ENCODE assay signal across 28 mouse cellular contexts in genomic region chr15:87890903-87891302, GRCm38 (mm10).
DNase-seq lines count a peak whose midpoint lies in the region; ATAC-seq and TF ChIP-seq lines count a peak whose summit lies in the region.
"Had no signal": no experiment of that assay in that cellular context is flagged by ENCODE, and none has a peak within 500 bp of the region (broad histone marks: within the 10 kb centered on the region; RNA-seq: fewer than 3 reads in every experiment).

No protein-coding gene starts in this region.

- H3K9me3 ChIP-seq in forebrain, postnatal 0 days (ENCODE audit: low read length) = no peaks in the 10 kb centered on the region
- no peaks in the 10 kb centered on the region; the same call in 1 of the 2 replicates for H3K9me3 ChIP-seq in forebrain, embryonic 11.5 days (ENCODE audit: control insufficient read depth, low read length)
- H3K9me3 ChIP-seq: embryonic facial prominence, embryonic 10.5 days; embryonic facial prominence, embryonic 13.5 days; forebrain, embryonic 13.5 days; heart, embryonic 10.5 days had no signal

- H3K9ac ChIP-seq in forebrain, postnatal 0 days = no peak overlapping the region
- H3K9ac ChIP-seq in forebrain, embryonic 11.5 days (ENCODE audit: low read length) = no peak overlapping the region
- H3K9ac ChIP-seq: embryonic facial prominence, embryonic 13.5 days; forebrain, embryonic 13.5 days; heart, embryonic 13.5 days; hindbrain, embryonic 14.5 days had no signal

- intact Hi-C loops in gastrocnemius, adult 2 months (cut with DNase I) = no loop called here

- H3K36me3 ChIP-seq in forebrain, postnatal 0 days (ENCODE audit: insufficient read depth) = no peaks in the 10 kb centered on the region
- H3K36me3 ChIP-seq in forebrain, embryonic 11.5 days (ENCODE audit: control insufficient read depth, insufficient read depth, low read length) = no peaks in the 10 kb centered on the region
- H3K36me3 ChIP-seq: embryonic facial prominence, embryonic 10.5 days; embryonic facial prominence, embryonic 13.5 days; heart, embryonic 10.5 days; heart, embryonic 13.5 days had no signal

- ATAC-seq in forebrain, postnatal 0 days = peak; percentile 53; the same call in 1 of the 2 replicates
- ATAC-seq in forebrain, embryonic 11.5 days (replicated peaks; ENCODE audit: low FRiP score) = no peak
- ATAC-seq: activated CD4-positive, CD25-positive, alpha-beta regulatory T cell, adult 4 months; forebrain, embryonic 13.5 days; forebrain, embryonic 16.5 days; hindbrain, postnatal 0 days; inflammation-experienced regulatory T-cells, adult 6 months had no signal

- 66% methylated on average over 5 of the region's 5 CpGs for WGBS in forebrain, postnatal 0 days
- WGBS in forebrain, embryonic 11.5 days = 87% methylated on average over 5 of the region's 5 CpGs

- H3K27ac ChIP-seq in forebrain, postnatal 0 days (ENCODE audit: low read depth, low read length) = no peak overlapping the region
- no peak overlapping the region for H3K27ac ChIP-seq in forebrain, embryonic 11.5 days (ENCODE audit: low read depth, low read length)
- H3K27ac ChIP-seq in layer of hippocampus, adult 2 months = no peak overlapping the region
- H3K27ac ChIP-seq in gastrocnemius, adult 2 months = no peak overlapping the region
- H3K27ac ChIP-seq: embryonic facial prominence, embryonic 10.5 days; embryonic facial prominence, embryonic 13.5 days; forebrain, embryonic 13.5 days; heart, adult 2 months; heart, embryonic 10.5 days; heart, embryonic 13.5 days; hindbrain, embryonic 14.5 days; hindbrain, postnatal 0 days had no signal

- no peak for TF ChIP-seq CTCF in forebrain, postnatal 0 days (IDR thresholded peaks at IDR 0.05; ENCODE audit: low read depth)
- no peak for TF ChIP-seq CTCF in layer of hippocampus, adult 2 months (conservative IDR thresholded peaks at IDR 0.05)
- no peak for TF ChIP-seq CTCF in gastrocnemius, adult 2 months (IDR thresholded peaks at IDR 0.05)

- no peaks in the 10 kb centered on the region for H3K4me1 ChIP-seq in forebrain, postnatal 0 days (ENCODE audit: insufficient read depth)
- no peaks in the 10 kb centered on the region for H3K4me1 ChIP-seq in forebrain, embryonic 11.5 days (replicated peaks; ENCODE audit: control insufficient read depth, insufficient read depth, low read length)
- H3K4me1 ChIP-seq: embryonic facial prominence, embryonic 10.5 days; embryonic facial prominence, embryonic 13.5 days; forebrain, embryonic 13.5 days; heart, embryonic 10.5 days; heart, embryonic 13.5 days had no signal

- H3K27me3 ChIP-seq in forebrain, postnatal 0 days (ENCODE audit: insufficient read depth, low read length) = no peaks in the 10 kb centered on the region
- H3K27me3 ChIP-seq in forebrain, embryonic 11.5 days (ENCODE audit: control insufficient read depth, insufficient read depth, low read length) = no peaks in the 10 kb centered on the region
- H3K27me3 ChIP-seq: embryonic facial prominence, embryonic 13.5 days; forebrain, embryonic 13.5 days; heart, embryonic 13.5 days had no signal

- H3K4me2 ChIP-seq in forebrain, postnatal 0 days (ENCODE audit: low read depth) = no peak overlapping the region
- no peak overlapping the region for H3K4me2 ChIP-seq in forebrain, embryonic 11.5 days (ENCODE audit: low read depth, low read length, severe bottlenecking)
- H3K4me2 ChIP-seq: embryonic facial prominence, embryonic 13.5 days; forebrain, embryonic 13.5 days; heart, embryonic 13.5 days; hindbrain, embryonic 14.5 days had no signal

- H3K4me3 ChIP-seq in forebrain, postnatal 0 days (ENCODE audit: low read depth, low read length) = no peak overlapping the region
- no peak overlapping the region for H3K4me3 ChIP-seq in forebrain, embryonic 11.5 days (ENCODE audit: low read depth, low read length)
- no peak overlapping the region for H3K4me3 ChIP-seq in layer of hippocampus, adult 2 months
- H3K4me3 ChIP-seq in gastrocnemius, adult 2 months = no peak overlapping the region
- H3K4me3 ChIP-seq: embryonic facial prominence, embryonic 10.5 days; embryonic facial prominence, embryonic 13.5 days; erythroblast, embryonic 14.5 days; forebrain, embryonic 13.5 days; heart, adult 2 months; heart, embryonic 10.5 days; heart, embryonic 13.5 days had no signal

- DNase-seq in forebrain, postnatal 0 days = peak; percentile 46
- DNase-seq in forebrain, embryonic 11.5 days (ENCODE audit: low spot score) = no peak
- peak; percentile 34 to 42 for DNase-seq in layer of hippocampus, adult 2 months (ENCODE audit: low spot score in 2 of 2)
- DNase-seq in layer of hippocampus, postnatal 36 days = no peak
- DNase-seq in telencephalon, adult 2 months (ENCODE audit: low read depth, low spot score) = peak; percentile 17
- DNase-seq in gastrocnemius, adult 2 months = no peak
- DNase-seq: adrenal gland, postnatal 10 days; adrenal gland, postnatal 36 days; cerebellum, adult 11-12 months; cerebellum, adult 8-10 months; cerebellum, postnatal 10 days; cerebellum, postnatal 36 days; embryo, embryonic 11 days; gastrocnemius, postnatal 25 days; heart, adult 2 months; heart, postnatal 14 days; heart, postnatal 4 days had no signal

Comparison
In these comparisons a context has a peak if more than half of its experiments do, and no peak if none do; other contexts are left out.
1. DNase-seq: peak in forebrain, postnatal 0 days (single experiment), layer of hippocampus, adult 2 months (2 of 2) and telencephalon, adult 2 months (single experiment); none in forebrain, embryonic 11.5 days (single experiment), layer of hippocampus, postnatal 36 days (0 of 2) and gastrocnemius, adult 2 months (single experiment).